Mouse (Mus musculus): ENCODE measurements around the gene Errfi1.
"Not testable (repeated sequence)": the region's sequence is repeated elsewhere in the genome, so short reads cannot be mapped to it uniquely, and the experiment has no call there.

Gene Errfi1

DNA sequence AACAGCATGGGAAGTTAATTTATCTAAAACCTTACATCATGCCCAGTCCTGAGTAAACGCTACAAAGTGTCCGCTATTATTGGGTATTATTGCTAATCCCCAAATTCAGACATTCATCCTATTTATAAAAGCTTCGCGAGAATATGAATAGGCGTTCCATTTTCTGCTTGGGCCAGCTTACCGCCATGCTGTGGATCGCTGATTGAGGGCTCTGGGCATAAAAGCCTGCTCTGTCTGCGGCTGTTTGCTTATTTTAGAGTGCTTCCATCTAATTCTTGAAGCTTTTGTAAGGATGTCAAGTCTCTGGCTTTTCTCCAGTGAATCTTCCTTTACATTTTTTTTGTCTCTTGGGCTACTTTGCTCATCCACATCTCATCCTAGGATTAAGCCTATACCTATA lies 7.4 kb upstream of the Errfi1 start:
- DNase-seq (ENCODE audit: inconsistent ontology term), result no peak

DNA sequence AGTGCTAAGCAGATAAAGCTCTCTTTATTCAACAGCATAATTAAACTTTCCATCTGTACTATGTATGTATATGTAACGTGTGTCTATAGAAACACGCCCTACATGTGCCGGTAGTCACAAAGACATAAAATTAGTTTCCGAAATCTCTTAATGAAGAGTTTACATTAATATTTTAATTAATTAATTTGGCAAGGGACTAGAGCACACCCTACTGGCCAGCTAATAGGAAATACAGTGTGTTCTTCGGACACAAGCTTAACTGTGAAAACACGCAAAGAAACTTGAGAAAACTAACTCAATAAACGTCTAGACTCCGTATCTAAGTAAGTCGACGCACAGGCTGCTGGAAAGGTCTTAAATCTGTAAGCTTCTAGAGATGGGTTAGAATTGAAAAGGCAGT lies 3.8 kb upstream of the Errfi1 start:
- no peak for DNase-seq (ENCODE audit: inconsistent ontology term)

DNA sequence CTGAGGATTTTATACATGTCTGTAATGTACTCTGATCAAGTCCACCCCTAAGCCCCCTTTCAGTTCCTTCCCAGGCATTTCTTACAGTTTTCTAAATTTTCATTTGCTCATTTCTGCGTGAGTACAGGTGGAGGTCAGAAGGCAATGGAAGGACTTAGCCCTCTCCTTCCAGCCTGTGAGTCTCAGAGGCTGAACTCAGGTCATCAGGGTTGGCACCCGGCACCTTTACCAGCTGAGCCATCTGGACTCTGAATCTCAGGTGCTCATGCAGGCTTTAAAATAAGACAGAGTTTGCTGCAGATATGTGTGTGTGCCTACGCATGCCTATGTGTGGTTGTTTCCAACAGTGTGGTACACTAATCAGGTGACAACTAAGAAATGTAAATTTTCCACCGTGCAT lies 2.8 kb upstream of the Errfi1 start:
- DNase-seq (ENCODE audit: inconsistent ontology term), result no peak

DNA sequence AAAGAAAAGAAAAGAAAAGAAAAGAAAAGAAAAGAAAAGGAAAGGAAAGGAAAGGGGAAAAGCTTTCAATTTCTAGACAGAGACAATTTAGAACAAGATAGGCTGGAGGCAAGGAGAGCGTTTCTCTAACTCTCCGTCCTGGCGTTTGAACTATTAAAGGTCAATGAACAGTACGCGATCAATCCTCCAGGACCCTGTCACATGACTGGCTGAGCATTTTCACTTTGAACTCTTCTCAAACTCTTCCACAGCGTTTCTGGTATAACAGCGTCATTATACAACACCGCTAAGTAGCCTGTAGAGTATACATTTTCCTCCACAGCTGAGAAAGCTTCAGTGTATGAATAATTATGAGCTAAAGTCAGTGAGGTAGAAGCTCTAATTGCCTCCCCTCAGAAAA lies 1.7 kb upstream of the Errfi1 start:
- DNase-seq (ENCODE audit: inconsistent ontology term), result no peak

DNA sequence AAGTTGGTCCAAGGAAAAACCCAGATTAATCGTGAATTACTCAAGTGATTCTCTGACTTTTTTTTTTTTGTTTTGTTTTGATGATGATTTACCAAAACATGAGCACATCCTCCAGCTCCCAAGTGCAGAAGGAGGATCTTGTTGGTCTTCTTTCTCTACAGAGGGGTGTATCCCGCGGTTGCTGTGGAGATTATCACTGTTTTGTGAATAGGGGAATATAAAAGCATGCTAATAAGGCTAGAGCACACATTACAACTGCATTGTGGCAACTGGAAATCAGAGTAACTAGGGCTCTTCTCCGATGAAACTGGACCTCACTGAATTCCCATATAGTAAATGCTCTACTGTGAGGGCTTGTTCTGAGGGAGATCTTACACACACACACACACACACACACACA lies 1.2 kb upstream of the Errfi1 start:
- no peak for DNase-seq (ENCODE audit: inconsistent ontology term)

DNA sequence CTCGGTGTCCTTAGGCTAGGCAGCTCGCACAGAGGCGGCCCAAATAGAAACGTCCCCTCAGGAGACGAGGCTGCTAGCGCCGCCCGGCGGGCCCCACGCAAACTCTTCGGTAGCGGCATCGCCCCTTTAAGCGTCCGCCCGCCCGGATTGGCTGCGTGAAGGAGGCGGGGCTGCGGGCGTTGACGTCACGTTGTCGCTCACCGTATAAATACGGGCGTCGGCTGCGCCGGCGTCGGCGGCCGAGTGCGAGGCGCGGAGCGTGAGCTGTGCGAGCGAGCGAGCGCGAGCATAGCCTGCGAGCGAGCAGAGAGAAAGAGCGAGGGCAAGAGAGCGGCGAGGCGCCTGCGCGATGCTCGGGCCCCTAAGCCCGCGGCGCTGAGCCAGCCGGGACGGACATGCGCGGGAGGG lies 1.1 kb downstream of the Errfi1 start:
- DNase-seq (ENCODE audit: inconsistent ontology term), result peak; percentile 98

DNA sequence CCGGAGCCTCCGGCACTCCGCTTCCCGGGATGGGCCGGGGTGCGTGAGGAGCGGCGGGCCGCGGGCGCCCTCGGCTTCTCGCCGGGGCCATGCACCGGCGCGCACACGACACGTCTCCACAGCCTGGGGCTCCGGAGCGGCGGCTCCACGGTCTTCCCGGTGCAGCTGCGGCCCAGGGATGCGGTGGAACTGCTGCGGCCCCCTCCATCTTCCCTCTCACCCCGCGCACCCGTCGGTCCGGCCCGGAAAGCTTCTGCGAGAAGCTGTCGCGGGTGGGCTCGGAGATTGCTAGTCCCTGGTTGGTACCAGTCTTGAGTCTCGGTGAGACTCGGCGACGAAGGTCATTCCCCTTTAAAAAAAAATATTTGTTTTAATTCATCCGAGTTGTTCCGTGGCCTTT lies 1.6 kb downstream of the Errfi1 start:
- DNase-seq (ENCODE audit: inconsistent ontology term), result no peak

DNA sequence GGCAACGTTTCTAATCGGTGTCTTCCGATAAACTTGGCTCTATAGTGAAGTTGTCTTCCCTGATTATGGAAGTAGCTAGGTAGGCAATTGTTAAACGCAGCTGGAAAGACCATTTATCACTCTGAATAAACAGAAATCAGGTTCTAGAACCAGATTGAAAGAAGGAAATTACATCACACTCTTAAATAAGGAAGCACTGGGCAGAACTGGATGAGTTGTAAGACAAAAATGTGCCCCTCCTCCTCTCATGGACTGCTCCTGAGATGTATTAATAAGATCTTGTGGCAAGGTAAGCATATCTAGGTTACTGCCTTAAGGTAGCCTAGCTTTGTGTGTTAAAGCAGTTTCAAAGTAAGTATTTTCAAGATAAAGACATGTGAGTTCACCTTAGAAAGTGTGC lies 6.8 kb downstream of the Errfi1 start:
- DNase-seq (ENCODE audit: inconsistent ontology term), result no peak

DNA sequence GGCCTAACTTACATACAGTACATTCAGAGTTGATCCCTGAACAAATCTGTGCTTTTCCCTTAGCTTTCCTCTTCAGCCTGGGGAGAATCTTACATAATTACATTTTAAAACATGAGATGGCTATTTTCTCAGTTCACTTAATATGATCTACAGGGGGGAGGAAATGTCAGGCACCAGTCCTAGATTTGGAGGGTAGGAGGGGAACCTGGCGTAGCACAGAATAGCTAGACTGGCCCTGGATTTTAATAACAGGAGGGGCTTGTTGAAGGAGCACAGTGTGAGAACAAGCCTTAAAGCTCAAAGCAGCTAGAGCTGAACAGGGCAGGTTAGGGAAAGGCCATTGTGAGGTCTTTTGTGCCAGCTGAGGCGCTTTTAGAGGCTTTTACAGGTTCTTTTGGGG lies 7.4 kb downstream of the Errfi1 start:
- no peak for DNase-seq (ENCODE audit: inconsistent ontology term)

DNA sequence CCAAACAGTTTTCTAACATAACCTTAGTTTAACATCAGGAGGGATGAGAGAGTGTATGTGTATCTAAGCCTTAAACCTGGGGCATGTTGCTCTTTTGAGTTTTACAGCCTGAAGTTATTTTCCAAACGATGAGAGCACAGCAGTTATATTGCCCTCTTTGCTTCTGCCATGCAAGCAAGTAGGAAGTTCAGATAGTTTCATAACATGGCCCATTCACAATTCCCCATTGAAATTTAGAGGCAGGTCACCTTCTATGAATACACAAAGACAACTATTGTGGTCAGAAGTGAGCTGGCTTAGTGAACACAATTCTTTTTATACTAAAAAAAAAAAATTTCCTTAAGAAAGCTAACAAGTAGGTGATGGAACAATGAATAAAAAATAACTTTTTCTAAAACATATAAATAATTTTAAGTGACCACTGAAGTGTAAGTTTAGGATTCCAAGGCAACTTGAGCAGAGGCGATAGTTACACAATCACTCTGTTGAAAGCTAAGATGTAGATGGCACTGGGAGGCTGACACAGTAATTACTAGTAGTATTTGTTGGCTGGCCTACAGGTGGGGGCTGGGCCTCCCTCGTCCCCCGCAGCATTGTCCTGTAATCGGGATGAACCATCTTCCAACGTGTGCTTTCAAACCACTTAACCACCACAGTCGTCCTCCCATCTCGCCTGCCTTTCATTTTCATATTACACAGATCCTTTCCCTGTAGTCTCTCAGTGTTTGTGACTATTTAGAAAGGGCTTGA lies 9.1 kb downstream of the Errfi1 start:
- DNase-seq (ENCODE audit: inconsistent ontology term), result peak; percentile 76

DNA sequence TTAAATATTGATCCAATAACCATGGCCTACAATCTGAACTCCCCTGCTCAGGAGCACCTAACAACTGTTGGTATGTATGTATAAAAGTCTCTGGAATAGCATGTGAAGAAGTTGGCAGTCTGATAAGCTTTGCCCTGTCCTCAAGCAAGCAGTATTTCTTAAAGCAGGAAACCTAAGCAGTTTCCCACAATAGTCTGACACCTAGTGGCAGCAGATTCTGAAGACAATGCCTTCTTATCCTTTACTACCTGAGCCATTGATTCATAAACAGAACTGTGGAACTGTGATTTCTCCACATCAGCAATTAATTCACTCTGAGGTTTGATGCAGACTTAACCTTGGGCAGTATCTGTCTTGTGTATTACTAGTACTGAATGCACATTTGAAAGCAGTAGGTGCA lies 11.7 kb downstream of the Errfi1 start:
- no peak for DNase-seq (ENCODE audit: inconsistent ontology term)

DNA sequence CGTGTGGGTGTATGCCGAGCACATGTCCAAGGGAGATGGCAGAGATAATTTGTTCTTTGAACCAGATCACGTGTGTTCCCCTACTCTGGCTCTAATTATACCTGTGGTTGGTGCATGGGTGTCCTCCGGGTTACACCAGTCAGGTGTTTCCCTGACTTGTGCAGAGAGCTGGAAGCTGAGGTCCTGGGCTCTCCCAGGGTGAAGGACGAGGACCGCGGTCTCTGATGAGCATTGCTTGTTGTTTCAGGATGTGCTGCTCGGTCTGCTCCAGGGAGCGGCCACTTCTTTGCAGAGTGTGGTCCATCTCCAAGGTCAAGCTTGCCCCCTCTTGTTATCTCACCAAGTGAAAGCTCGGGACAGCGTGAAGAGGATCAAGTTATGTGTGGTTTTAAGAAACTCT lies 12.3 kb downstream of the Errfi1 start:
- no peak for DNase-seq (ENCODE audit: inconsistent ontology term)

DNA sequence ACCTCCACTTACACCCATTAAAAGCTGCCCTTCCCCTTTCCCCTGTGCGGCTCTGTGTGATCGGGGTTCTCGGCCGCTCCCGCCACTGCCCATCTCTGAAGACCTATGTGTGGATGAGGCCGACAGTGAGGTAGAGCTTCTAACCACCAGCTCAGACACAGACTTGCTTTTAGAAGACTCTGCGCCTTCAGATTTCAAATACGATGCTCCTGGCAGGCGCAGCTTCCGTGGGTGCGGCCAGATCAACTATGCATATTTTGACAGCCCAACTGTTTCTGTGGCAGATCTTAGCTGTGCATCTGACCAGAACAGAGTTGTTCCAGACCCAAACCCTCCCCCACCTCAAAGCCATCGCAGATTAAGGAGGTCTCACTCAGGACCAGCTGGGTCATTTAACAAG lies 12.8 kb downstream of the Errfi1 start:
- no peak for DNase-seq (ENCODE audit: inconsistent ontology term)

DNA sequence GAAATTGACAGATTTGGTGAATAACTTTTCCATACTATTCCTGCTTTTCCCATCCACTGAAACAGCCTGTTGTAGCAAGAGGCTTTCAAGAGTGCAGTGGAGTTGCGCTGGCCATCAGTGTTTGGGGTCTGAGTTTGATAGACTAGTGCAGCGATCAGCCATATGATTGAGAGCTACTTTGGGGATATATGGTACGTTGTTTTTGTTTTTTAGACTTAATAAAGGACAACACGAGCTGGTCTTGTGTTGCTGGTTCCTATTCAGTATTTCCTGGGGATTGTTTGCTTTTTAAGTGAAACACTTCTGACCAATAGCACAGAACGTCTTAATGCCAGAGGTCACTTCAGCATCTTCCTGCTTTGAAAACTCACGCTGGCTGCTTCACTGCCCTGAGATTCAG lies 14.4 kb downstream of the Errfi1 start:
- no peak for DNase-seq (ENCODE audit: inconsistent ontology term)

DNA sequence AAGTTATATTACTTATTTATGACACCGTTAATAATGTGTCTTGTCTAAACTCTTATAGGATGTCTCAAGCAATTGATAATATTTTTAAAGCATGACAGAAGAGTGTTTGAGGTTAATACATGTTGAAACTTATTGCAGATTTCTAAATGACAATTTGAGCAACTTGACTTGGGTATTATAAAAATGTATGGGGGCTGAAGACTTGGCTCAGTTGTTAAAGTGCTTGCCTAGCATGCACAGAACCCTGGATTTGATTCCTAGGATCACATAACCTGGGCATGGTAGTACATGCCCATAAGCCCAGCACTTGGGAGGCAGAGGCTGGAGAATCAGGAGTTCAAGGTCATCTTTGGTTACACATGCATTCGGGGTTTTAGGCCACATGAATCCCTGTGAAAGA lies 15.1 kb downstream of the Errfi1 start:
- DNase-seq (ENCODE audit: inconsistent ontology term), result no peak

DNA sequence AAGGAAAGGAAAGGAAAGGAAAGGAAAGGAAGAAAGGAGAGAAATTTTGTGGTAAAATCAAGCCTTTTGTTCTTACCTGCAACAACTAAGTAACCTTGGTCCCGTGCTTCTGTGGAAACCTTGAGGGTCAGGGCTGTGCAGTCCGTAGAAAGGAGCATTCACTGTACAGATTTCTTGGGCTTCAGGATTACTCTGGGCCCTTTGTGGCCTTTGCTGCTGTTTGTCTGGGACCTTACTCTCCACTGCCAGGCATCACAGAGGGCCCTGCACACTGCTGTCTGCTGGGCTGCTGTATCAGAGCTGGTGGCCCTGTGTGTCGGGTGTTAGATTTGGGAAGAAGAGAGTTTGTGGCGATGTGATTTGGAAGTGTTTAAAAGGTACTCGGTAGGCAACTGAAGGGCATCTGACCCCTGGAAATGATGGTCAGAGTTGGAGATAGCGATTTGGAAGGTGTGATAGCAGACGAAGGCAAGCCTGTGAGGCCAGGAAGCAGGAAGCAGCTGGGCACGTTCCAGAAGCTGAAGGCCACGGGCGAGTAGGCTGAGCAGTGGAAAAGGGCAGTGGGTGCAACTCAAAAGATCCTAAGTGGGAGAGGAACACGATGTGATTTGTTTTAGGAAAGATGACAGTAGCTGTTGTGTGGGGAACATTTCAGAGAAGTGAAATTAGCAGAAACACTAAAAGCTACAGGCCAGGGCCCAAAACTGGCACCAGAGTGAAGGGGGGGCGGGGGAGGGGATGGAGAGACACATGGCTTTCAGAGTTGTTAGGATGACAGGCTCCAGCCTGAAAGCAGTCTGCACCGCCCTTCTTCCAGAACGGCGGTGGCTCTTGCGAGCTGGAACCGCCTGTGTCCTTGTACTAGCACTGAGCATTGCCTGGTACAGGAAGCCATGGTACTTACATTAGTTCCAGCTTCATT lies 15.8 kb downstream of the Errfi1 start:
- DNase-seq (ENCODE audit: inconsistent ontology term), result no peak

DNA sequence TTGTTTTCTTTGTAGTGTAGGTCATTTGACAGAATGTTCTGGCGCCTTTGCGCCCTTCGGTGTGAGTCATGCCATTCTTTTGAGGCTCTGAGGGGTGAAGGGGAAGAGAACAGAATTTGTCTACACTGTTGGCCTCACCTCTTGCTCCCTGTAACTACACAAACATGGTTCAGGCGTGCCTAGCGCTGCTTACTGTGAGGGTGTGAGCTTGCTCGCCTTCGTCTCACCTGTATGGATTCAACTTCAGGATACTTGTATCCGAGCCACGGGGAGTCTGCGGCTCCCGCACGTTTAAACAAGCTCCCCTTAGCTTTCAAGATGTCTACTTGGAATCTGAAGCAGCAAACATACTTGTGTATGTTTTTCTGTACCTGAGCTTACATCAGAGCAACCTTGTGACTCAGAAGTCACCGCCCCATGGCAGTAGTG lies 17.3 kb downstream of the Errfi1 start:
- peak; percentile 74 for DNase-seq (ENCODE audit: inconsistent ontology term)

DNA sequence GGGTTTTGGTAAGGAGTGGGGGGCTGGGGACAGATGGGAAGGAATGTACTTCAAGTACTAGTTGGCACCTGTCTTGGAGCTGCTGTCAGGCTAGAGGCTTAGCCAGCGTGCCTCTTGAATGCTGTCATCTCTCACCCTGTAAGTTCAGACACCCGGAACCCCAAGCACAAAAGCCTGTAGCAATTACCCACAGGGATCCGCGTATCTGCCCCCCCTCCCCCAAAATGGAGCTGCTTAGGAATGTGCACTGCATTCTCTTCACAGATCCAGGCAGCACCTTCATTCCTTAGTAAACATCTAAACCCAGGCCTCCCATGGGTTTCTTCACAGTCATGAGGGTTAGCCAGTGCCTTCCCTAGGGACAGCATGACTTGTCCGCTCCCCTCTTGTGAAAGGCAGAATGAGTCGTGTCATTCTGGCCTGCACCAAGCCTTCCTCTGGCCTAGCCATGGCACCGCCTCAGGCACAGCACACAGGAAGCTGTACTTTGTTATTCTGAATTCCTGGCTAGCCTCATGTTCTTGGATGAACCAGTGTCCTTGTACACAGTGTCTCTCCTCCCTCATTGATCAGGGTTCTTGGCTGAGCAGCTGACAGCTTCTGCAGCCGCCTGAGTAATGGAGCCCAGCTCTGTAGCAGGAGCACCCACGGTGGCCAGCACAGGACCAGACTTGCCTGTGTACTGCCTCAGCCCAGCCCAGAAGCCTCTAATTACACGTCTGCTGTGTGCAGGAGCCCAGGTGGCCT lies 17.8 kb downstream of the Errfi1 start:
- peak; percentile 97 for DNase-seq (ENCODE audit: inconsistent ontology term)

DNA sequence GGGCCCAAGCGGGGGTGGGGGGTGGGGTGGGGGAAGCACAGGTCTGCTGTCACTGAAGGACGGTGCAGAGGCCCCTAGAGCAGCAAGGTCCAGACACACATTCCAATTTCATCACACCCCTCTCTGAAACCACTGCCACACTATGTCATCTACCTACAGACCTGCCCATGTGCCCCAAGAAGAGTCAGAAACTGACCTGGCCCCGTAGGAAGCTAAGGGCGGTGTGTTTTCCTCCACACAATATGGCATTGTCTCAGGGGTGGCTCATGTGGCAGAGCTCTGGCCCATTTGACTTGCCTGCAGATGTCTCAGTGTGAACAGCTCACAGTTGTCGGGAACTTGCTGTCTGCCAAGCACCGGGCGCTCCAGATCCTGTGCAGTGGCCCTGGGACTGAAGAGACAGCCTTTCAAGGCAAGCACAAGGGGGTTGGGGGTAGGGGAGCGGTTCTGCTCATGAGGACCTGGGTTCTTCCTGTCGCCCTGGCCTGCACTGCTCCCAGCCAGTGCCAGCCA lies 18.5 kb downstream of the Errfi1 start:
- DNase-seq (ENCODE audit: inconsistent ontology term), result peak; percentile 82

DNA sequence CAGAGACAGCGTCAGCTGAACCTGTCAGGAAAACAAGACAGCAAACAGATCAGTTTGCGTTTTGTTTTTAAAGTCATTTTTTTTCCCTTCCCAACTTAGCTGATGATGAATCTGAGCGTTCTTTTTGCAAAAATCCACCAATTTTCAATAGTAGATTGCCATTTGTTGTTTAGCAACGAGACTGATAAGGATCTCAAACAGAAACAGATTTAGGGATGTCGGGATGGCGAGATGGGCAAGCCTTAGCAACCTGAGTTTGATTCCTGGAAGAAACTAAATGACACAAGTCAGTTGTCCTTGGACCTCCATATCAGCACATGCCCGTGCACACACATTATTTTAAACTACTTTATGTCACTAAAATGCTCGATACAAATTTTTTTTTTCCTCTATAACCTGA lies 19.0 kb downstream of the Errfi1 start:
- DNase-seq (ENCODE audit: inconsistent ontology term), result no peak

DNA sequence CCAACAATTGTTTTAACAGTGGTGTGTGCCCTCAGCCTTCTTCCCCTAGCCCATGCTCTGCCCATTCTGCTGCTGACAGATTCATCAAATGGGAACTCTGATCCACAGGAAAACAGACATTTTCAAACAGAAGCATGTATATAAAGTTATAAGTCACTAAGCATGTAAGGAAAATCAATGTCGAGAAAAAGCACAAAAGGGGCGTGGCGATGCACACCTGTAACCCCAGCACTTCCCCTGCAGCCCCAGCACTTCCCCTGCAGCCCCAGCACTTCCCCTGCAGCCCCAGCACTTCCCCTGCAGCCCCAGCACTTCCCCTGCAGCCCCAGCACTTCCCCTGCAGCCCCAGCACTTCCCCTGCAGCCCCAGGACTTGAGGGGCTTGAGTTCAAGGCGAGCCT lies 20.7 kb downstream of the Errfi1 start:
- DNase-seq (ENCODE audit: inconsistent ontology term), result not testable (repeated sequence)

DNA sequence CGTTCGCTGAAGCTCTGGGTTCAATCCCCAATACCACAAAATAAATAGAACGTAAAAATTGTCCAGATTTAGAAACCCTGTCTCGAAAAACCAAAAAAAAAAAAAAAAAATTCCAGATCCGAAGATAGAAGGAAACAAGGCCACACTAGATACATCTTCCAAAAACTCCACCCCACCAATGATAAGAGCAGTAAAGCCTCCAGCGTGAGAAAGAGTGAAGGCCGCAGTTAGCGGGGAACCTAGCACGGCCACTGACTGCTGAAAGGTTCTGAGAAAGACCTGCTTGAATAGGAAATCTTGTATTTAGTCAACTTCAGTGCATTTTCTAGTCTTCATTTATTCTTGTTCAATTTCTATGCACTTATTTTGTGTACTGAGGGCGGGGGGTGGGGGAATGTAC lies 21.7 kb downstream of the Errfi1 start:
- no peak for DNase-seq (ENCODE audit: inconsistent ontology term)
